Mouse (Mus musculus) liver, postnatal 0 days (tissue): ENCODE data around the gene Dgkq. TPM values are rescaled to one million over a fixed set of nuclear protein-coding genes. Genes with fewer than 3 reads are reported as not detected.

Experiments
- ATAC-seq: fragments of 200-750 bp; cut with Nextera tagmentation; 2 replicates; pipeline ENCODE4 v1.8.0; 2017; ENCODE audit warnings: mild to moderate bottlenecking, moderate library complexity
- DNase-seq: peaks from one replicate; pipeline ENCODE4 v3.0.0-alpha.2; 2016
- H3K27ac ChIP-seq: fragments of 300-500 bp; sonication (generic); 2 replicates; pipeline ENCODE4 v1.5.1; 2014; ENCODE audit warnings: antibody characterized with exemption, moderate library complexity, mild to moderate bottlenecking, low read depth
- H3K27me3 ChIP-seq: fragments of 300-500 bp; sonication (generic); 2 replicates; pipeline ENCODE4 v1.6.1; 2014; ENCODE audit warnings: low read length, control low read depth, mixed read lengths; ENCODE audit not compliant: insufficient read depth
- H3K36me3 ChIP-seq: fragments of 300-500 bp; sonication (generic); replicated peaks from 2 replicates; pipeline ENCODE4 v1.6.1; 2014; ENCODE audit warnings: mild to moderate bottlenecking, control low read depth, low read length, moderate library complexity, mixed read lengths; ENCODE audit not compliant: insufficient read depth
- H3K4me1 ChIP-seq: fragments of 300-500 bp; sonication (generic); 2 replicates; pipeline ENCODE4 v1.6.1; 2014; ENCODE audit warnings: antibody characterized with exemption, mild to moderate bottlenecking, control low read depth; ENCODE audit not compliant: insufficient read depth
- H3K4me2 ChIP-seq: fragments of 300-500 bp; sonication (generic); 2 replicates; pipeline ENCODE4 v1.6.1; 2014; ENCODE audit warnings: low read depth, mild to moderate bottlenecking, low read length, moderate library complexity, mixed read lengths
- H3K4me3 ChIP-seq: fragments of 300-500 bp; sonication (generic); 2 replicates; pipeline ENCODE4 v1.5.1; 2014; ENCODE audit warnings: low read depth, low read length
- H3K9ac ChIP-seq: fragments of 300-500 bp; sonication (generic); replicated peaks from 2 replicates; pipeline ENCODE4 v1.6.1; 2014; ENCODE audit warnings: mild to moderate bottlenecking, moderate library complexity
- H3K9me3 ChIP-seq: fragments of 300-500 bp; sonication (generic); 2 replicates; pipeline ENCODE4 v1.6.1; 2016; ENCODE audit warnings: mild to moderate bottlenecking, control low read depth, low read length, mixed read lengths
- CTCF ChIP-seq: sonication (generic); IDR thresholded peaks from 2 replicates; pipeline ENCODE4 v1.5.1; 2016; ENCODE audit warnings: antibody characterized with exemption, low read depth
- EP300 ChIP-seq: IDR thresholded peaks from 2 replicates; pipeline ENCODE4 v1.6.1; 2016; ENCODE audit warnings: antibody characterized with exemption, low read depth, mild to moderate bottlenecking
- WGBS: fragments of 180-500 bp; shearing (Covaris S2); extraction: QIAGEN DNeasy Blood & Tissue Kit; methylation state at CpG from one replicate; pipeline ENCODE4 v1.1.7; 2014; ENCODE audit not compliant: insufficient replicate concordance; 5-methylcytosine and 5-hydroxymethylcytosine counted together
- polyA plus RNA-seq: library from polyadenylated mRNA; unstranded; fragments of >200 nt; fragmentation: Nextera tagmentation; extraction: Ambion mirVana; gene quantifications from 2 replicates; pipeline ENCODE4 v1.2.1, GENCODE M21; 2015

Gene Dgkq
- polyA plus RNA-seq, 1 experiment from 2014 or later, result 2.5 TPM

GRCm38 (mm10) chr5:108677605-108678295 lies 8.3 kb upstream of the Dgkq start:
- Histone ChIP-seq H3K27ac (peak overlapping the region; percentile 96), H3K4me1 (peaks cover 35% of the 10 kb centered on the region), H3K4me2 (peak overlapping the region; percentile 70), H3K36me3 (peaks cover 10% of the 10 kb centered on the region; the same call in 1 of the 2 replicates), H3K9me3 (no peaks in the 10 kb centered on the region), H3K4me3 (peak overlapping the region; percentile 13), H3K27me3 (no peaks in the 10 kb centered on the region), H3K9ac (peak overlapping the region; percentile 59)
- TF ChIP-seq EP300 (no peak), CTCF (no peak)
- DNase-seq (peak; percentile 68), ATAC-seq (peak; percentile 16)
- 15% methylated on average over 25 of the region's 25 CpGs for WGBS

GRCm38 (mm10) chr5:108676772-108677498 lies 7.5 kb upstream of the Dgkq start:
- H3K36me3 ChIP-seq, result peaks cover 18% of the 10 kb centered on the region
- WGBS, result 23% methylated on average over 5 of the region's 5 CpGs
- H3K4me2 ChIP-seq, result peak overlapping the region; percentile 70
- no peak for DNase-seq
- H3K4me3 ChIP-seq, result peak overlapping the region; percentile 13; the same call in 1 of the 2 replicates
- H3K9me3 ChIP-seq, result no peaks in the 10 kb centered on the region
- peak; percentile 36 for TF ChIP-seq CTCF
- TF ChIP-seq EP300, result peak; percentile 72
- peak overlapping the region; percentile 59; the same call in 1 of the 2 replicates for H3K9ac ChIP-seq
- peak; percentile 27 for ATAC-seq
- H3K27ac ChIP-seq, result peak overlapping the region; percentile 96
- H3K4me1 ChIP-seq, result peaks cover 35% of the 10 kb centered on the region
- no peaks in the 10 kb centered on the region for H3K27me3 ChIP-seq

- Histone ChIP-seq H3K4me3 (peak within 1 kb of the TSS; percentile 25), H3K4me1 (peaks cover 35% of the 10 kb centered on the region), H3K27ac (peak within 1 kb of the TSS; percentile 96), H3K9me3 (no peaks in the 10 kb centered on the region), H3K9ac (peak within 1 kb of the TSS; percentile 59), H3K36me3 (peaks cover 25% of the 10 kb centered on the region), H3K4me2 (peak within 1 kb of the TSS; percentile 70), H3K27me3 (no peaks in the 10 kb centered on the region)
- DNase-seq (peak; percentile 46), ATAC-seq (peak; percentile 62)
- TF ChIP-seq CTCF (no peak), EP300 (peak; percentile 57)
- WGBS, result 33% methylated on average over 9 of the region's 9 CpGs
Observed at GRCm38 (mm10) chr5:108675251-108675816, 5.9 kb upstream of the Dgkq start, which contains the start of gene Slc26a1. Slc26a1 (minus strand) TSS chr5:108675569.

GRCm38 (mm10) chr5:108674624-108675023 lies 5.2 kb upstream of the Dgkq start:
- H3K27me3 ChIP-seq, result no peaks in the 10 kb centered on the region
- peak overlapping the region; percentile 19 for H3K9ac ChIP-seq
- H3K4me3 ChIP-seq, result peak overlapping the region; percentile 25
- WGBS, result 54% methylated on average over 2 of the region's 2 CpGs
- peak; percentile 85 for ATAC-seq
- peak overlapping the region; percentile 96 for H3K27ac ChIP-seq
- H3K36me3 ChIP-seq, result peaks cover 25% of the 10 kb centered on the region
- TF ChIP-seq EP300 (peak; percentile 57; the same call in 1 of the 2 replicates), CTCF (no peak)
- DNase-seq, result peak; percentile 59
- H3K4me1 ChIP-seq, result peaks cover 40% of the 10 kb centered on the region
- no peaks in the 10 kb centered on the region for H3K9me3 ChIP-seq
- peak overlapping the region; percentile 70 for H3K4me2 ChIP-seq

- H3K9ac ChIP-seq, result no peak overlapping the region
- 90% methylated on average over 12 of the region's 12 CpGs for WGBS
- no peak for DNase-seq
- no peaks in the 10 kb centered on the region for H3K9me3 ChIP-seq
- no peak overlapping the region for H3K4me2 ChIP-seq
- no peak overlapping the region for H3K4me3 ChIP-seq
- no peak for ATAC-seq
- TF ChIP-seq CTCF, result peak; percentile 37
- TF ChIP-seq EP300, result no peak
- no peaks in the 10 kb centered on the region for H3K27me3 ChIP-seq
- H3K36me3 ChIP-seq, result peaks cover 25% of the 10 kb centered on the region
- peak overlapping the region; percentile 39; the same call in 1 of the 2 replicates for H3K27ac ChIP-seq
- peaks cover 31% of the 10 kb centered on the region for H3K4me1 ChIP-seq
Observed at GRCm38 (mm10) chr5:108671757-108672156, 2.3 kb upstream of the Dgkq start.

- Histone ChIP-seq H3K4me3 (no peak overlapping the region), H3K27ac (peak overlapping the region; percentile 55; the same call in 1 of the 2 replicates), H3K36me3 (peaks cover 25% of the 10 kb centered on the region), H3K9me3 (no peaks in the 10 kb centered on the region), H3K4me1 (peaks cover 22% of the 10 kb centered on the region), H3K4me2 (no peak overlapping the region), H3K9ac (no peak overlapping the region), H3K27me3 (no peaks in the 10 kb centered on the region)
- DNase-seq, result peak; percentile 82
- peak; percentile 81 for TF ChIP-seq CTCF
- TF ChIP-seq EP300, result no peak
- ATAC-seq, result no peak
Observed at GRCm38 (mm10) chr5:108670785-108671184, 1.3 kb upstream of the Dgkq start.
